Mouse (Mus musculus) intestine, embryonic 14.5 days (tissue): ENCODE data around the gene Olfr317. TPM values are rescaled to one million over a fixed set of nuclear protein-coding genes. Genes with fewer than 3 reads are reported as not detected.
"Not testable (repeated sequence)": the region's sequence is repeated elsewhere in the genome, so short reads cannot be mapped to it uniquely, and the experiment has no call there.

Source experiments
- ATAC-seq: fragments of 200-750 bp; cut with Nextera tagmentation; replicated peaks from 2 replicates; pipeline ENCODE4 v1.8.0; 2017; ENCODE audit warnings: low read depth, moderate number of reproducible peaks, moderate TSS enrichment, moderate library complexity; ENCODE audit not compliant: low FRiP score, low TSS enrichment
- DNase-seq: peaks from one replicate; pipeline ENCODE4 v3.0.0-alpha.2; 2018; ENCODE audit warnings: low spot score
- H3K27ac ChIP-seq: fragments of 300-500 bp; sonication (generic); 2 replicates; pipeline ENCODE4 v1.5.1; 2014; ENCODE audit warnings: low read depth, mild to moderate bottlenecking, control low read depth
- H3K27me3 ChIP-seq: fragments of 300-500 bp; sonication (generic); replicated peaks from 2 replicates; pipeline ENCODE4 v1.6.1; 2014; ENCODE audit warnings: low read length, control low read depth; ENCODE audit not compliant: control insufficient read depth, insufficient read depth
- H3K36me3 ChIP-seq: fragments of 300-500 bp; sonication (generic); 2 replicates; pipeline ENCODE4 v1.6.1; 2014; ENCODE audit warnings: low read length, control low read depth; ENCODE audit not compliant: control insufficient read depth, insufficient read depth
- H3K4me1 ChIP-seq: fragments of 300-500 bp; sonication (generic); replicated peaks from 2 replicates; pipeline ENCODE4 v1.6.1; 2014; ENCODE audit warnings: low read length, control low read depth, mixed read lengths; ENCODE audit not compliant: control insufficient read depth, insufficient read depth
- H3K4me2 ChIP-seq: fragments of 300-500 bp; sonication (generic); 2 replicates; pipeline ENCODE4 v1.6.1; 2014; ENCODE audit warnings: low read length
- H3K4me3 ChIP-seq: fragments of 300-500 bp; sonication (generic); 2 replicates; pipeline ENCODE4 v1.5.1; 2014; ENCODE audit warnings: low read depth, low read length, control low read depth, mixed read lengths
- H3K9ac ChIP-seq: fragments of 300-500 bp; sonication (generic); 2 replicates; pipeline ENCODE4 v1.6.1; 2014; ENCODE audit warnings: mild to moderate bottlenecking, low read length
- H3K9me3 ChIP-seq: fragments of 300-500 bp; sonication (generic); 2 replicates; pipeline ENCODE4 v1.6.1; 2016; ENCODE audit warnings: low read length, control low read depth; ENCODE audit not compliant: control insufficient read depth
- WGBS: fragments of 180-500 bp; shearing (Covaris S2); extraction: QIAGEN DNeasy Blood & Tissue Kit; methylation state at CpG from one replicate; pipeline ENCODE4 v1.1.7; 2014; 5-methylcytosine and 5-hydroxymethylcytosine counted together
- polyA plus RNA-seq: library from polyadenylated mRNA; unstranded; fragments of >200 nt; fragmentation: Nextera tagmentation; extraction: Ambion mirVana; gene quantifications from 2 replicates; pipeline ENCODE4 v1.2.1, GENCODE M21; 2014

Gene Olfr317
- polyA plus RNA-seq, 1 experiment from 2014 or later, result not detected

DNA sequence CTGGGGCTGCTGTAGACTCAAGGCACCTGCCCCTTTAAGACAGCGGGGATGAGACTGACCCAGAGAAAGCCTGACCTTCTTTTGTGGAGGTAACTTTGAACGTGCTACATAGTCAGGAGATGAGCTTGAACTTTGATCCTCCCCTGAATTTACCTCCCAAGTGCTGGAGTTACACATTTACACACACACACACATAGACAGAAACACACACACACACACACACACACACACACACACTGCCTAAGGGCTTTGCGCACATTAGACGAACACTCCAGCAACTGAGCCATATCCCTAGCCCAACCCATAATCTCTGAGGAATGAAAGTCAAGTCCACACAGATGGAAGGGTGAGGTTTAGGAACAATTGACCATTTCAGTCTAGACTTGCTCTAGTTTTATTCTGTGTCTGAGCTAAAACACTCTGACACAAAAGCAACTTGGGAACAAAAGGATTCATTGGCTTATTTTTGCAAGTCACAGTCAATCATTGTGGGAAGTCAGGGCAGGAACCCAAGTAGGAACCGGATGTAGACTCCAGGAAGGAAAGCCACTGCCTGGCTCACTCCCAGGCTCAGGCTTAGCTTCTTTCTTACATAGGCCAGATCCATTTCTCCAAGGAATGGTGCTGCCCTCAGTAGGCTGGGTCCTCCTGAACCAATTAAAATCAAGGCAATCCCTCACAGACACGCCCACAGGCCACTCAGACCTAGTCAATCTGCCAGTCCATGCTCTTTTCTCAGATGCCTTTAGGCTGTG, 10.9 kb downstream of the Olfr317 start:
- not testable (repeated sequence) for DNase-seq, H3K27ac ChIP-seq, ATAC-seq, H3K4me2 ChIP-seq, H3K4me3 ChIP-seq, H3K27me3 ChIP-seq, H3K9ac ChIP-seq, H3K4me1 ChIP-seq, H3K36me3 ChIP-seq, H3K9me3 ChIP-seq
- 81% methylated on average over 6 of the region's 6 CpGs for WGBS

DNA sequence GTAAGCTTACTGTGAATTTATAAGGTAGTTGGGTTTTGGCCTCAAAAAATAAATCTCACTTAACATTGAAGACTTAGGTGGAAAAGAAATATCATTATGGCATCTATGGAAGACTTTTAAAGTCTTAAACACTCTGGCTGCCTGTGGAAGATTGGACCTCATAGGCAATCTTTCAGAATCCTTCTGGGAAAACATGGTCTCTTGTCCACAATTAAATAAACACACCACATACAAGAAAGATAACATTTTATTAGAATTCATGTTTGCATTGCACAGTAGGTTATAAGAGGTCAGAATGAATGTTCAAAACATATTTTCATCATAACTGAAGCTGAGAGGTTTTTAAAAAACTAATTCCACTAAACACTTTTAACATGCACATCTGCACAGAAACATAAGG, 15.1 kb downstream of the Olfr317 start, which contains the start of gene Olfr318:
Gene Olfr318 (minus strand): TSS at position 101 of the 400 bp plus-strand sequence.
- Histone ChIP-seq H3K9ac (no peak within 1 kb of the TSS), H3K4me3 (no peak within 1 kb of the TSS), H3K9me3 (no peaks in the 10 kb centered on the region), H3K4me1 (no peaks in the 10 kb centered on the region), H3K27me3 (no peaks in the 10 kb centered on the region), H3K36me3 (no peaks in the 10 kb centered on the region), H3K4me2 (no peak within 1 kb of the TSS), H3K27ac (no peak within 1 kb of the TSS)
- ATAC-seq (no peak), DNase-seq (no peak)

GRCm38 (mm10) chr11:58719701-58720100, 19.3 kb downstream of the Olfr317 start:
- 78% methylated on average over 4 of the region's 4 CpGs for WGBS
- DNase-seq (no peak), ATAC-seq (no peak)
- H3K9me3 ChIP-seq, result no peaks in the 10 kb centered on the region
- H3K36me3 ChIP-seq, result no peaks in the 10 kb centered on the region
- no peak overlapping the region for H3K4me2 ChIP-seq
- H3K4me1 ChIP-seq, result no peaks in the 10 kb centered on the region
- no peaks in the 10 kb centered on the region for H3K27me3 ChIP-seq
- H3K4me3 ChIP-seq, result no peak overlapping the region
- H3K27ac ChIP-seq, result no peak overlapping the region
- H3K9ac ChIP-seq, result no peak overlapping the region

DNA sequence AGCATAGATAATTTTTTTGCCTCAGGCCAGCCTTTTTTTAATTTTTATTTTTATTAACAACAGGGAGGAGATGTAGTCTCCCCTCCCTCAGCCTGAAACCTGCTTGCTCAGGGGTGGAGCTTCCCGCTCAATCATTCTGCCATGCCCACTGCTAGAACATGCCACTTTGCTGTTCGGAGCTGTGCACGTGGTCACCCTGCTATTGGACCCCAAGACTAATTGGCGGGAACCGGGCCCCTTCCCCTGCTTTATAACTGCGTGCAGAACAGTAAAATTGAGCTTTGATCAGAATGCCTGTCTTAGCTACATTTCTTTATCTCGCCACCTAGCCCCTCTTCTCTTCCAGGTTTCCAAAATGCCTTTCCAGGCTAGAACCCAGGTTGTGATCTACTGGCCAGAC, 21.3 kb downstream of the Olfr317 start:
- H3K36me3 ChIP-seq, ATAC-seq, H3K4me1 ChIP-seq, H3K4me2 ChIP-seq, H3K4me3 ChIP-seq, H3K27ac ChIP-seq, H3K27me3 ChIP-seq, DNase-seq, H3K9ac ChIP-seq, H3K9me3 ChIP-seq: not testable (repeated sequence)
- WGBS, result 92% methylated on average over 6 of the region's 7 CpGs

DNA sequence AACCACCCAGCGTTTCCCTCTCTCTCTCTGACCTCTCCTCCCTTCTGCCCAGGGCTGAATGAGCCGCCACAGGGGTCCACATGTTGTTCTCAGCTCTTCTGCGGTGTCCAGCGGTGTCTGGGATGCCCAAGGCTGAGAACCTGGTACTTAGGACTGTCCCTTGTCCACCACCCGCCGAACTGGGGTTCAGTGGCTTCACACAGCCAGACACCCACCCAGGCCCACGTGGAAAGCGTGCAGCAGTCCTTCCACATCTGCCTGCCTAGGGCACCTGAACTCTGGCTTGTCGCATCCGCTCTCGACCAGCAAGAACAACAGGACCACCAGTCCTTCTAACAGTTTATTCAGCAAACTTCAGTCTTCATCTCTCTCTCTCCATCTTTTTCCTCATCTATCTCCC, 29.9 kb downstream of the Olfr317 start:
- H3K4me1 ChIP-seq, result no peaks in the 10 kb centered on the region
- DNase-seq (no peak), ATAC-seq (no peak)
- H3K36me3 ChIP-seq, result no peaks in the 10 kb centered on the region
- 86% methylated on average over 11 of the region's 11 CpGs for WGBS
- H3K27ac ChIP-seq, result no peak overlapping the region
- no peaks in the 10 kb centered on the region for H3K27me3 ChIP-seq
- no peak overlapping the region for H3K9ac ChIP-seq
- no peak overlapping the region for H3K4me3 ChIP-seq
- no peaks in the 10 kb centered on the region for H3K9me3 ChIP-seq
- H3K4me2 ChIP-seq, result no peak overlapping the region

GRCm38 (mm10) chr11:58698862-58699261, 40.1 kb downstream of the Olfr317 start, which contains the start of gene Olfr319:
Gene Olfr319 (plus strand): TSS chr11:58699162.
- Histone ChIP-seq H3K9ac (no peak within 1 kb of the TSS), H3K27me3 (no peaks in the 10 kb centered on the region), H3K27ac (no peak within 1 kb of the TSS), H3K36me3 (no peaks in the 10 kb centered on the region), H3K4me3 (no peak within 1 kb of the TSS), H3K9me3 (peaks cover 6% of the 10 kb centered on the region; the same call in 1 of the 2 replicates), H3K4me2 (no peak within 1 kb of the TSS), H3K4me1 (no peaks in the 10 kb centered on the region)
- DNase-seq, result no peak
- WGBS, result 92% methylated on average over 3 of the region's 3 CpGs
- ATAC-seq, result no peak

Other genes with a start within 250 kb of the Olfr317 start
- gene Olfr332, start 246.7 kb downstream of the Olfr317 start, polyA plus RNA-seq, result not detected in 2 replicates
- gene Olfr331, start 236.6 kb downstream of the Olfr317 start, polyA plus RNA-seq, result not detected in 2 replicates
- not detected in 2 replicates for gene Olfr330, start 204.4 kb downstream of the Olfr317 start, polyA plus RNA-seq
- gene Olfr329-ps, start 192.8 kb downstream of the Olfr317 start, polyA plus RNA-seq, result not detected in 2 replicates
- 0.08 TPM in 1 of 2 replicates, not detected in the other for gene Olfr328, start 183.6 kb downstream of the Olfr317 start, polyA plus RNA-seq
- gene Olfr224, start 168.7 kb downstream of the Olfr317 start, polyA plus RNA-seq, result not detected in 2 replicates
- not detected in 2 replicates for gene Olfr325, start 161.5 kb downstream of the Olfr317 start, polyA plus RNA-seq
- gene Olfr324, start 144.1 kb downstream of the Olfr317 start, polyA plus RNA-seq, result not detected in 2 replicates
- gene 2210407C18Rik, start 123.1 kb downstream of the Olfr317 start, polyA plus RNA-seq, result 0.22 TPM in 1 of 2 replicates, not detected in the other
- gene Olfr323, start 108.7 kb downstream of the Olfr317 start, polyA plus RNA-seq, result 0.12 TPM in 1 of 2 replicates, not detected in the other
- 0.08 and 0.16 TPM in 2 replicates for gene Trim58, start 98.7 kb downstream of the Olfr317 start, polyA plus RNA-seq
- gene Olfr322, start 80.4 kb downstream of the Olfr317 start, polyA plus RNA-seq, result not detected in 2 replicates
- not detected in 2 replicates for gene Olfr320, start 58.1 kb downstream of the Olfr317 start, polyA plus RNA-seq
- not detected in 2 replicates for gene Olfr319, start 40.0 kb downstream of the Olfr317 start, polyA plus RNA-seq
- not detected in 2 replicates for gene Olfr318, start 15.2 kb downstream of the Olfr317 start, polyA plus RNA-seq
- not detected in 2 replicates for gene Olfr316, start 13.5 kb upstream of the Olfr317 start, polyA plus RNA-seq
- not detected in 2 replicates for gene Olfr315, start 34.0 kb upstream of the Olfr317 start, polyA plus RNA-seq
- not detected in 2 replicates for gene Olfr314, start 43.7 kb upstream of the Olfr317 start, polyA plus RNA-seq
- 40.1 and 47.1 TPM in 2 replicates for gene Fam183b, start 62.7 kb upstream of the Olfr317 start, polyA plus RNA-seq
- gene Olfr313, start 75.8 kb upstream of the Olfr317 start, polyA plus RNA-seq, result not detected in 2 replicates
- not detected in 2 replicates for gene Olfr312, start 90.0 kb upstream of the Olfr317 start, polyA plus RNA-seq
- not detected in 2 replicates for gene Olfr311, start 100.0 kb upstream of the Olfr317 start, polyA plus RNA-seq
- gene Gm12258, start 107.9 kb upstream of the Olfr317 start, polyA plus RNA-seq, result 9.4 and 10.6 TPM in 2 replicates
- gene 2810021J22Rik, start 128.0 kb upstream of the Olfr317 start, polyA plus RNA-seq, result 7.1 and 10.4 TPM in 2 replicates
- gene Zfp39, start 165.0 kb upstream of the Olfr317 start, polyA plus RNA-seq, result 6.7 and 7.2 TPM in 2 replicates
- gene Btnl10, start 178.7 kb upstream of the Olfr317 start, polyA plus RNA-seq, result 0.05 TPM in 1 of 2 replicates, not detected in the other
- 240 and 258 TPM in 2 replicates for gene Rnf187, start 199.7 kb upstream of the Olfr317 start, polyA plus RNA-seq
- gene Hist3h2ba, start 209.7 kb upstream of the Olfr317 start, polyA plus RNA-seq, result 24.9 and 26.3 TPM in 2 replicates
- 28.7 and 30.3 TPM in 2 replicates for gene Hist3h2a, start 215.5 kb upstream of the Olfr317 start, polyA plus RNA-seq
- 0.24 and 0.28 TPM in 2 replicates for gene Trim17, start 215.5 kb upstream of the Olfr317 start, polyA plus RNA-seq
- gene Trim11, start 238.9 kb upstream of the Olfr317 start, polyA plus RNA-seq, result 16.5 and 19.6 TPM in 2 replicates